Mouse (Mus musculus) adrenal gland, postnatal 14 days (tissue): ENCODE data around the gene Ankmy1. TPM values are rescaled to one million over a fixed set of nuclear protein-coding genes. Genes with fewer than 3 reads are reported as not detected.

Source experiments
- DNase-seq: peaks from one replicate; pipeline ENCODE4 v3.0.0; 2021; ENCODE audit warnings: mixed read lengths
- total RNA-seq: library from RNA; stranded (reverse); gene quantifications from 2 replicates; pipeline ENCODE4 v1.2.3, GENCODE M21; 2021

Gene Ankmy1
- total RNA-seq, 1 experiment from 2014 or later, result 0.67 TPM

GRCm38 (mm10) chr1:92911721-92912138 is 9.0 kb upstream of the Ankmy1 start:
- no peak for DNase-seq

DNA sequence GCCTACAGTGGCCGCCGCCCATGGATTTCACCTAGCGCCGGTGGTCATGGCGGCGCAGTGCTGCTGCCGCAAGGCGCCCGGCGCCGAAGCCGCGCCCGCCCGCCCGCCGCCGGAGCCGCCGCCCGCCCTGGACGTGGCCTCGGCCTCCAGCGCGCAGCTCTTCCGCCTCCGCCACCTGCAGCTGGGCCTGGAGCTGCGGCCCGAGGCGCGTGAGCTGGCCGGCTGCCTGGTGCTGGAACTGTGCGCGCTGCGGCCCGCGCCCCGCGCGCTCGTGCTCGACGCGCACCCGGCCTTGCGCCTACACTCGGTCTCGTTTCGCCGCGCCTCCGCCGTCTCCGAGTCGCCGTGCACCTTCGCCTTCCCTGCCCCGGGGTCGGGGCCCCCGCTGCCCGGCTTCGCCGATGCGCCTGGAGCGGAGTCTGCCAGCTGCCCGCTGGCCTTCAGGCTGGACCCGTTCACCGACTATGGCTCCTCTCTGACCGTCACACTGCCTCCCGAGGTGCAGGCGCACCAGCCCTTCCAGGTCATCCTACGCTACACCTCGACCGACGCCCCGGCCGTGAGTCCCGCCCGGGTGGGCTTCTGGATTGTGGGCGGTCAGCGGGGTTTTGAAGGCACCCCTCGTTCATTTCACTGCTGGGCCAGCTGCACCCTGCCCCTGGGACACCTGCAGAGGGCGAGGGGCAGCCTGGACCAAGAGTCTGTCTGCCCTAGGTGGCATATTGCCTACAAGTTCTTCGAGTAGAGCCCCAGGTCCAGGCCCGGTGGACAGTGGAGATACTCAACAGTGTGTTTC is 8.4 kb upstream of the Ankmy1 start:
- DNase-seq, result peak; percentile 82

DNA sequence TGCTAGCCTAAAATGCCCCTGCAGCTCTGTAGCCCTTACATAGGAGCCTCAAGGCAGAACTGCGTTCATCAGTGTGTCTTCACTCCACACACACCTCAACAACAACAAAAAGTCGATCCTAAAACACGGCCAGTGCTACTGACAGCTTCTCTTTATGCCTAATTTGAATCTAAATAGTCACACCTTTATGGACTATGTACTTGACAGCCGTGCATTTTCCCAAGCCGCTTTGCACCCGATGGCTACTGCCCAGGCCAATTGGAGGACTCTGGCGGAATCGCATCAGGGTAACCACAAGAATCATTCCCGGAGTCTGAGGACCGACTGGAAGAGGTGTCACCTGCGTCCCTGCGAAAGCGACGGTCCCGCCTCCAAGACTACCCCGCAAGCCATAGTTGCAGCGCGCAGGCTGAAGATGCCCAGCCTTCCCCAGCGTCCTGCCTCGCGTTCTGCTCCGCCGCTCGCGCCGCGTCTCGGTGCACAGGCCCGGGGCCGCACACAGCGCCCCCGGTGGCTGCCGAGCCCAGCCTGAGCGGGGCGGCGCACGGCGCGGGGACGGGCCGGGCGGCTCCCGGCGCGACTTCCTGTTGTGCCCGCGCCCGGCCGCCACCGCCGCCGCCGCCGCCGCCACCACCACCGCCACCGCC is 7.7 kb upstream of the Ankmy1 start, which contains the start of gene Rnpepl1:
Gene Rnpepl1 (plus strand): TSS at position 545 of the 647 bp plus-strand sequence.
- peak; percentile 88 for DNase-seq

DNA sequence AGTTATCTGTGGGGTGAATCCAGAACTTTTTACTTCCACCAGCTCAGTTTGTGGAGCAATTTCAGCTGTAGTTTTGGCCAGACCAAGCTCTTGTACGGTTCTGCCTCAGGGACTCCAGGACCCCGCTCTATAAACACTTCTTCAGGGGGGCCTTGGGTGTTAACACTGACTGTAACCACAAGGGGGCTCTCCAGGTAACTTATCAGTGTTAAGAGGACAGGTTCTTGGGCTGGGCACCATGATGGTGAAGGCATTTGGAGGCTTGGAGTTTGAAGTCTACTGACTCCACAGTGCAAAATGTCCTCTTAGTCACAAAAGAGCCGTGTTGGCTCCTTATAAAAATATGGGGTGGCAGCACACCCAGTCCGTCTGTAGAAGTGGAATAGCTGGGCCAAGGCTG is 6.4 kb upstream of the Ankmy1 start:
- no peak for DNase-seq

- DNase-seq, result no peak
Measured at GRCm38 (mm10) chr1:92908664-92909063, 6.0 kb upstream of the Ankmy1 start.

- DNase-seq, result no peak
Measured at GRCm38 (mm10) chr1:92907632-92908360, 5.1 kb upstream of the Ankmy1 start.

DNA sequence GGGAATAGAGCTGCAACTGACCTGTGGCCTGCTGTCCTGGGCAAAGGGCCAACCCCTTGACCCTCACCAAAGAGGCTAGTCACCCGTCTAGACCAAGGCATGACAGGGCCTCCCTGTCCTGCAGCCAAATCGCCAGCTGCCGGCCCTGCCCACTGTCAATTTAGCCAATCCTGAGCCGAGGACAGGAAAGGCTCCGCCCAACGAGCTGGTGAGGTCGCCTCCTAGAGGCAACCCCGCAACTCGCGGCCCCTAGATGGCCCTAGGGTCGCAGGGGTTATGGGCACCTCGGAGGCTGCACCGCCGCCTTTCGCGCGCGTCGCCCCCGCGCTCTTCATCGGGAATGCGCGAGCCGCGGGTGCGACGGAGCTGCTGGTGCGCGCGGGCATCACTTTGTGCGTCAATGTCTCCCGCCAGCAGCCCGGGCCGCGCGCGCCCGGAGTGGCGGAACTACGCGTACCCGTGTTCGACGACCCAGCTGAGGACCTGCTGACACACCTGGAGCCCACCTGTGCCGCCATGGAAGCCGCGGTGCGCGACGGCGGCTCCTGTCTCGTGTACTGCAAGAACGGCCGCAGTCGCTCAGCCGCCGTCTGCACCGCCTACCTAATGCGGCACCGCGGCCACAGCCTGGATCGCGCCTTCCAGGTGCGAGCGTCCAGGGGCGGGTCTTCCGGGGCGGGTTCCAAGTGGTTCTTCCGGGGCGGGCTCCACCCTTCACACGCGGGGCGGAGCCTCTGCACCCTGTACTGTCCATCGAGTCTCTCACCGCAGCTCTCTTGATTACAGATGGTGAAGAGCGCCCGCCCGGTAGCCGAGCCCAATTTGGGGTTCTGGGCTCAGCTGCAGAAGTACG is 4.3 kb upstream of the Ankmy1 start, which contains the start of gene Dusp28:
Gene Dusp28 (plus strand): TSS at position 203 of the 853 bp plus-strand sequence.
- peak; percentile 97 for DNase-seq

GRCm38 (mm10) chr1:92905703-92906310 is 3.1 kb upstream of the Ankmy1 start:
- peak; percentile 3 for DNase-seq

GRCm38 (mm10) chr1:92903627-92904026 is 921 bp upstream of the Ankmy1 start:
- DNase-seq, result peak; percentile 63

DNA sequence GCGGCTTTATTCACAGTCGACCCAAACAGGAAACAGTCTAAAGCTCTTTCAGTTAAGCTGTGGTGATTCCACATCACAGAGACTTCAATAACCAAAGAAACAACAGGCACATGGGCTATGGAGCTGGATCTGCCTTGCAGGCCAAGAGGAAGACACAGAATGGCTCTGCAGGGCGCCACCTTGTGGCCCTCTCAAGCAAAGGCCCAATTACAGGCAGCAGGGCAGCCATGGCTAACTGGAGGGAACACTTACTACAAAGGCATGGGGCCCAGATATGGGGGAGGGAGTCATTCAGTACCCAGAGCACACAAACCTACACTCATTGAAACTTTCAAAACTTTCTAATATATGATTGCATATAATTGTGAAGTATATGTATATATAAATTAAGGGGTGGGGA is 7.6 kb downstream of the Ankmy1 start:
- DNase-seq, result peak; percentile 86

- DNase-seq, result no peak
Measured at GRCm38 (mm10) chr1:92893896-92894295, 8.8 kb downstream of the Ankmy1 start.

GRCm38 (mm10) chr1:92892791-92893190 is 9.9 kb downstream of the Ankmy1 start:
- DNase-seq, result no peak

DNA sequence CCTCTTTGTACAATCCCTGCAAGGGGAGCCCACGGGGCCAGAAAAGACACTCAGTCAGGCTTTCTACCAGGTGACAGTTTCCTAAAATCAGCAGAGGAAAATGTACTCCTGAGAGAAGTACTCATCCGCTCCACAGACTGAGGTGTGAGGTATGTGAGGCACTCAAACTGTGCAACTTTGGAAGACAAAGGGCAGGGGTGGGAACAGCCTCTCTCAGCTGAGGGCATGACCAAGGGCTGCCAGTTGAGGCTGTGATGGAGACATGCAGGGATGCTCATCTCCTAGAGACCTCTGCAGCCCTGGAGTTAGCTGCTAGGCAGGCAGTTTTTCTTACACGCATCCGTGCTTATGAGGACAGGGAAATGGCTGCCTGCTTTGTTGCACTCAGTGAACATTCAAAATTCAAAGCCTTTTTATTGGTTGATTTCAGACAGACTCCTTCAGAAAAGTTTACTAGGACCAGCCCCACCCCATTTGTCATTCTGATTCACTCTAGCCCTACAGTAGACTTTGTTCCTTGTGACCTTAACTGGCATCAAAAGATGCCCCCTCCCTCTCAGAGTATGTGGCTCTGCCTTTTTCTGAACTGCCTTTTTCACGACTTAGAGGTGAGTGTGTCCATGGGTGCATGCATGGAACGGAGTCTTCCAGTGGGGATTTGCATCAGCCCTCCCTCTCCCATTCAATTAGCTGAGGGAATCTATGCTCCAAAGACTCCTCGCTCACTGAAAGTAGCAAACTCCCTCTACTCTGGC is 13.6 kb downstream of the Ankmy1 start:
- no peak for DNase-seq

DNA sequence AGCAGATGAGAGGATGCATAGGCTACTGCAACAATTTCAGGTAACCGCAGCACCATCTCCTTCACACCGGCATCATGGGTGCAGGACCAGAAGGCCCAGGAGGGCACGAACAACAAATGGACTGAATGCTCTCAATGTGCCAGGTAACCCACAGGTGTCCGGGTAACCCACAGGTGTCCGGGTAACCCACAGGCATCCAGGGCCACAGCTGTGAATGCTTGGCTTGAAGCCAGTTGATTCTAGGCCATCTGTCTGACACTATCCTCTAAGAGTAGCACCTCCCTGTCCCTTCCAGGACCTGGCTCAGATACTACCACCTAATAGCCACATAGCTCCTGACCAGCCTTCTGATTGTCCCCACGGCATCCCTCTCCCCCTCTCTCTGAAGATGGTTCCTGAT is 20.7 kb downstream of the Ankmy1 start:
- DNase-seq, result no peak

DNA sequence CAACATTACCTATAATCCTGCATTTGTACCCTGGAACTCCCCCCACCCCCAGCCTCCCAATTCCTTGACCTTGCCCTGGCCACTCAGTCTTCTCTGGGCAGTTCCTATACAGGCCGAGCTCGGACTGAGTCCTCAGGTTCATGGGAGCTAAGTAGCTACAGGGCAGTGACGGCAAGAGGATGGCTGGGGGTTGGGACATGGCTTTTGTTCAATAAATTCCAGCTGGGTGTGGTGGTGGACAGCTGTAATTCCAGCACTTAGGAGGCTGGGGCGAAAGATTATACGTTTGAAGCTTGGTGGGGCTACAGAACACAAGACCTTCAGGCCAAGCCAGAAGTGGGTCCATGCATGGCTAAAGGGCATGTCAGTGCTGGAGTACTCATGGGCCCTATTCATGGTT is 22.6 kb downstream of the Ankmy1 start:
- no peak for DNase-seq

DNA sequence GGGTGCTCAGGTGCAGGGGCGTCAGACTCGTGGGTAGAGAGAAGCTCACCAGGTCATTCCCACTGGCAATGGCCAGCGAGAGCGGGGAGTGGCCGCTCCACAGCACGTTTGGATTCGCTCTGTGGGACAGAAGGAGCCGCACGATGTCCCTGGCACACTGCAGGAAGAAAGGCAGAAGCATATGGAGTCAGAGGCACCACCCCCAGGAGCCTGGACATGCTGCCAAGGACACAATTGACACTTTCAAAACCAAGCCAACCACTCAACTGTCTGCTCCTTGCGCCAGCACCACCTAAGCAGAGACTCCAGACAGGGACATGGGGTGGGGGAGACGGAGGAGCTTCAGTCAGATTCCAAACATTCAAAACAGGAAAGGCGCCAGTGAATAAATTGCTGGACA is 23.4 kb downstream of the Ankmy1 start:
- DNase-seq, result no peak

DNA sequence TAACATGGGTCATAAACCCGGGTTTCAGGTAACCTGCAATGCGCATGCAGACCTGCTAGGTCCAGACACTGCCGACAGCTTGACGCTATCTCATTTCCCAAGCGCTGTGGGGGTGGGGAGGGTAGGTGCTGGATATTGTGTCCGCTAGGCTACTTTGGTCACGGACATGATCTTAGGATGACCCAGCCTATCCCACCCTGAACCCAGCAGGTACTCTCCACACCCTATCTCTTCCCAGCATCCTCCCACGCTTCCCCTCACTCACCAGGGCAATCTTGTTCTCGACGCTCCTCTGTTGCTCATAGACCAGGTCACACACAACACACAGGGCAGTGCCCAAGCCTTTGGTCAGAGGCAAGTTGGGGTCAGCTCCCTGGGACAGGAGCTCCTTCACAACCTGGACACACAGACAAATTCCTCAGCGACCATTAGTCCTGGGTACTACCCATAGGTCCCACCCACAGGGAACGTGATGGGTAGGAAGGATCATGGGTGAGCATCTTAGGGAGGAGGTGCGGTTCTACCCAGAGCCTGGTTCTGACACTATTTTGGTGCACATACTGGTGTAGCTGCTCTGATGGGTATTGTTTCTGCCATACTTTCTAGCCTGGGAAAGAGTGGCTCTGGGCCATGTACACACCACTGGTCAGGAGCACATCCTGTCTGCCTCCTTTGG is 24.5 kb downstream of the Ankmy1 start:
- no peak for DNase-seq

DNA sequence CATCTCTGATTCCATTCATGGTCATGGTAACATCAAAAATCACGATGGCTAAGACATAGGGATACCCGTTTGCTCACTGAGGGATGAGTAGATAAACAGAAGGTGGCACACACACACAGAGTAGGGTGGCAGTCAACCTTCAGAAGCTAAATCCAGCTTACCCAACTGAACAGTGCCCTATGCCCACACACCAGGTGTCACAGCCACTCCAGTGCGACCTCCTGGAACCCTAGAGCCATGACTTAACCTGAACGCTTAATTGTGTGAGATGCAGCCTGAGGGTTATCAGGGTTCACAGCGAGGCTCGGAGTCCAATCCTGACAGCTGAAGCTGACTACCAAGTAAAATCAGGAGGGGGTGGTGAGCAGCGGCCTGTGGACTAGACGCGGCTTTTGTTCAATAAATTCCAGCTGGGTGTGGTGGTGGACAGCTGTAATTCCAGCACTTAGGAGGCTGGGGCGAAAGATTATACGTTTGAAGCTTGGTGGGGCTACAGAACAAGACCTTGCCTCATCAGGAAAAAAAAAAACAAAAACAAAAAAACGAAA is 25.2 kb downstream of the Ankmy1 start:
- DNase-seq, result no peak

GRCm38 (mm10) chr1:92875360-92876111 is 27.2 kb downstream of the Ankmy1 start:
- DNase-seq, result no peak
